Mouse (Mus musculus) megakaryocyte, embryonic 14.5 days (primary cell): Measurements from ENCODE around the gene Sf3b2.

ENCODE experiments used
- FLI1 ChIP-seq: IDR thresholded peaks from 2 replicates; pipeline ENCODE4 v1.6.1; 2012; ENCODE audit warnings: low read length, inconsistent platforms, mixed read lengths
- GATA1 ChIP-seq: IDR thresholded peaks from 3 replicates; pipeline ENCODE4 v1.6.1; 2012; ENCODE audit warnings: mixed read lengths, low read length, inconsistent platforms, borderline replicate concordance

- TF ChIP-seq FLI1, result no peak
- no peak for TF ChIP-seq GATA1
Observed at GRCm38 (mm10) chr19:5297903-5298800, 2.9 kb upstream of the Sf3b2 start, which contains the start of gene Gal3st3.
